8 mouse cellular contexts compared by ENCODE assay signal in genomic region chr1:34462766-34463165, GRCm38 (mm10). TPM values are rescaled to one million over a fixed set of nuclear protein-coding genes. Genes with fewer than 3 reads are reported as not detected.
DNase-seq lines count a peak whose midpoint lies in the region; ATAC-seq and TF ChIP-seq lines count a peak whose summit lies in the region.
"Had no signal": no experiment of that assay in that cellular context is flagged by ENCODE, and none has a peak within 500 bp of the region (broad histone marks: within the 10 kb centered on the region; RNA-seq: fewer than 3 reads in every experiment).

No protein-coding gene starts in this region.

- 28% methylated on average over 7 of the region's 7 CpGs for WGBS in lung, adult 2 months

- no peak overlapping the region for H3K4me3 ChIP-seq in lung, adult 2 months (replicated peaks; ENCODE audit: extremely low read depth, low read depth, low read length)

- peak; percentile 51 for ATAC-seq in inflammation-experienced regulatory T-cells, adult 6 months

- no peak for TF ChIP-seq POLR2A in lung, adult 2 months (IDR thresholded peaks at IDR 0.05; ENCODE audit: borderline replicate concordance, extremely low read depth, low read depth, low read length)

- TF ChIP-seq CTCF in lung, adult 2 months (IDR thresholded peaks at IDR 0.05; ENCODE audit: insufficient read depth, low read length) = peak; percentile 77

- peak; percentile 58 for DNase-seq in urinary bladder, postnatal 14 days (ENCODE audit: low spot score)
- DNase-seq in urinary bladder, postnatal 10 days (ENCODE audit: low spot score) = no peak
- peak; percentile 45 for DNase-seq in adrenal gland, adult 8-10 months
- peak; percentile 49 for DNase-seq in embryo, embryonic 9.5 days (ENCODE audit: extremely low spot score)
- DNase-seq in lung, adult 2 months = peak; percentile 54
- peak; percentile 76 for DNase-seq in right cerebral cortex, postnatal 14 days

- no peaks in the 10 kb centered on the region for H3K4me1 ChIP-seq in lung, adult 2 months (ENCODE audit: control insufficient read depth, insufficient read depth, low read length)

RNA-seq across cellular contexts. Expression of gene Ptpn18, which starts 3.2 kb away (rescaled TPM):
- total RNA-seq in adrenal gland, adult 8-10 months (2022) = 1 to 10 TPM; 5.3 to 10.0 (median 7.2) TPM
- polyA plus RNA-seq in inflammation-experienced regulatory T-cells, adult 6 months (2017; shearing (Covaris generic)) = 100 to 1,000 TPM; 161 to 189 (median 165) TPM
- 95.1 and 177 TPM in 2 replicates for polyA plus RNA-seq in lung, adult 2 months (2012; rRNA removed)

RNA-seq across cellular contexts. Expression of gene Imp4, which starts 23.1 kb away (rescaled TPM):
- 10 to 100 TPM; 65.7 to 73.7 (median 71.4) TPM for total RNA-seq in adrenal gland, adult 8-10 months (2022)
- polyA plus RNA-seq in inflammation-experienced regulatory T-cells, adult 6 months (2017; shearing (Covaris generic)) = 100 to 1,000 TPM in 2 of 3 experiments, 10 to 100 TPM in 1; 97.9 to 160 (median 117) TPM
- 29.2 and 45.3 TPM in 2 replicates for polyA plus RNA-seq in lung, adult 2 months (2012; rRNA removed)

RNA-seq across cellular contexts. Expression of gene Ccdc115, which starts 23.3 kb away (rescaled TPM):
- total RNA-seq in adrenal gland, adult 8-10 months (2022) = 10 to 100 TPM; 17.6 to 22.4 (median 18.9) TPM
- 10 to 100 TPM; 31.8 to 43.9 (median 37.2) TPM for polyA plus RNA-seq in inflammation-experienced regulatory T-cells, adult 6 months (2017; shearing (Covaris generic))
- 21.8 and 21.9 TPM in 2 replicates for polyA plus RNA-seq in lung, adult 2 months (2012; rRNA removed)

RNA-seq across cellular contexts. Expression of gene Prss39, which starts 35.4 kb away (rescaled TPM):
- not detected for total RNA-seq in adrenal gland, adult 8-10 months (2022)
- polyA plus RNA-seq in inflammation-experienced regulatory T-cells, adult 6 months (2017; shearing (Covaris generic)) = not detected
- polyA plus RNA-seq in lung, adult 2 months (2012; rRNA removed) = 0.14 TPM in 1 of 2 replicates, not detected in the other
- polyA plus RNA-seq: heart, embryonic 16.5 days had no signal
